Mouse (Mus musculus) liver, postnatal 0 days (tissue): Measurements from ENCODE around the gene Smim7.

Source experiments
- CTCF ChIP-seq: sonication (generic); IDR thresholded peaks from 2 replicates; pipeline ENCODE4 v1.5.1; 2016; ENCODE audit warnings: antibody characterized with exemption, low read depth
- EP300 ChIP-seq: IDR thresholded peaks from 2 replicates; pipeline ENCODE4 v1.6.1; 2016; ENCODE audit warnings: antibody characterized with exemption, low read depth, mild to moderate bottlenecking

DNA sequence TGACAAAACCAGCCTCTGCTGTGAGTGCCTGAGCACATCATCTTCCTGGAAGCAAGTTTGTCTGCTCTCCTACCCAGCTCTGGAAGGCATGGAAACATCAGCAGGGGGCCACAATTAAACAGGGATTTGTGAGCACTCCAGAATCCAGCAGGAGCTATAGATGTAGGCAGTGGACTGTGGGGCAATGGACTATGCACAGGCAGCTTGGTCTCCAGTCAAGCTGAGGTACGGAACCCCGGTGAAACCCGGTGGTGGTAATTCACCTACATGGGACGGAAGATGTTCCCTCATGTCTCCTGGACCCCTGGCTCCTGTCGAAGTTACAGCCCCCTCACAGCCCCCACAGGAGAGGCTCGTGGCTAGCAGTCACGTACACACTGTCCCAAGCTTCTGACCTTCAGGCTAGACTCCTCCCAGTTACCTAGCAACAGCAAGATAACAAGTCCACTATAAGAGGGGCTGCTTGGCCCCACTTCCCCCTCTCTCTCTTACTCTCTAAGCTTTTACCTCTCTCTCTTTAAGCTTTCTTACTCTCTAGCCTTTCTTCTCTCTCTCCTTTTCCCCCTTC is 53.4 kb downstream of the Smim7 start:
- TF ChIP-seq CTCF, result no peak
- TF ChIP-seq EP300, result no peak
